Mouse (Mus musculus): ENCODE data around the gene Cand2. TPM values are rescaled to one million over a fixed set of nuclear protein-coding genes. Genes with fewer than 3 reads are reported as not detected.
"Not testable (repeated sequence)": the region's sequence is repeated elsewhere in the genome, so short reads cannot be mapped to it uniquely, and the experiment has no call there.

The Cand2 gene
- polyA plus RNA-seq, 1 experiment = 1.3 TPM

DNA sequence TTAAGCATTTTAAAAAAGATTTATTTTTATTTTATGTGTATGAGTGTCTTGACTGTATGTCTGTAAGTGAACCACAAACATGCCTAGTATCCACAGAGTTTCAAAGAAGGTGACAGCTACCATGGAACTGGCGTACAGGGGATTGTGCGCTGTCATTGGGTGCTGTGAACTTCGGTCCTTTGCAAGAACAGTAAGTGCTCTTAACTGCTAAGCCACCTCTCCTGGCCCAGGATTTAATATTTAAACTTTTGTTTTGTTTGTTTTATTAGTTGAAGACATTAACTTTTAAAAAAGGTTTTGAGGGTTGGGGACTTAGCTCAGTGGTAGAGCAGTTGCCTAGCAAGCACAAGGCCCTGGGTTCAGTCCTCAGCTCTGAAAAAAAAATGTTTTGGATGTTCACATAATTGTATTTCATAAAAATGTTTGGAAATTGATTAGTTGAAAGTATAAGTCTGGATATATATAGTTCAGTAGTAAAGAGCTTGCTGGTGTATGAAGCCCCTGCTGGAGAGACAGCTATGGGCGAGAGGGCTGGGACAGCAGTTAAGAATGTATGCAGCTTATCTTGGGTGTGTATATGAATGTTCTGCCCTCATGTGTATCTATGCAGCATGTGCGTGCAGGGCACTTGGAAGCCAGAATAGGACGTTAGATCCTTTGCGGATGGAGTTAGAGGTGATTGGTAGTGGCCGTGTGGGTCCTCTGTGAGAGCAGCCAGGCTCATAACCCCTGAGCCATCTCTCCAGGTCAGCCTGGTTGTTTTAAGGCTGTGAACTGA lies 47.1 kb downstream of the Cand2 start:
- Histone ChIP-seq H3K27ac (ENCODE audit: control insufficient read depth, insufficient read depth, low read depth, low read length, poor library complexity) (no peak overlapping the region), H3K4me1 (ENCODE audit: control insufficient read depth, insufficient read depth, low read length) (peaks cover 1% of the 10 kb centered on the region; the same call in 1 of the 2 replicates), H3K4me3 (replicated peaks; ENCODE audit: control insufficient read depth, low read depth, low read length) (no peak overlapping the region)
- WGBS = 80% methylated on average over 8 of the region's 8 CpGs
- TF ChIP-seq POLR2A (IDR thresholded peaks at IDR 0.05; ENCODE audit: borderline replicate concordance, control insufficient read depth, low read depth, low read length) (no peak), CTCF (IDR thresholded peaks at IDR 0.05; ENCODE audit: control insufficient read depth, insufficient read depth, low read length) (no peak)

DNA sequence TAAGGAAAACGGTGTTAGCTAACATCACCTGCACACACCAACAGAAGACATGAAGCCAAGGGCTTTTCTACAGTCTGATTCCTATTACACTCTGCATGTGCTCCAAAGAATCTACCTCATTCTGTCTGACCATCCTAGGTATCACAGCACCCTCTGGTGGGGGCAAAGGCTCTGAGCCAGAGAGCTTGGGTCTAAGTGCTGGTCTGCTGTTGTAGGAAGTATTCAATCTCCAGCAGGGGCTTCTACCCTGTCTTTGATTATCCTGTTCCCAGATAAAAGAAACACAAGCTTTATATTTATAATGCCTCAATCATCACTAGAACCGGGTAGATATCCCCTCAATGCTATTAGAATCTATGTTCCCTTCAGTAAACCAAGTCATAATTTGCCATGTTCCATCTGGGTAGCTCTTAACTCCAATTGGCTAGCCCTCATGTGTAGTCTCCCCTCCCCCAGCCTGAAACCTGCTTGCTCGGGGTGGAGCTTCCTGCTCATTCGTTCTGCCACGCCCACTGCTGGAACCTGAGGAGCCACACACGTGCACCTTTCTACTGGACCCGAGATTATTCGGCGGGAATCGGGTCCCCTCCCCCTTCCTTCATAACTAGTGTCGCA lies 49.6 kb downstream of the Cand2 start:
- H3K27ac ChIP-seq (ENCODE audit: control insufficient read depth, insufficient read depth, low read depth, low read length, poor library complexity); H3K4me1 ChIP-seq (ENCODE audit: control insufficient read depth, insufficient read depth, low read length); H3K4me3 ChIP-seq (replicated peaks; ENCODE audit: control insufficient read depth, low read depth, low read length): not testable (repeated sequence)
- peak; percentile 69 for TF ChIP-seq CTCF (IDR thresholded peaks at IDR 0.05; ENCODE audit: control insufficient read depth, insufficient read depth, low read length)
- 4% methylated on average over 4 of the region's 11 CpGs for WGBS

GRCm38 (mm10) chr6:115830779-115831601 lies 56.7 kb downstream of the Cand2 start:
- Histone ChIP-seq H3K27ac (ENCODE audit: control insufficient read depth, insufficient read depth, low read depth, low read length, poor library complexity) (peak overlapping the region; percentile 8; the same call in 1 of the 2 replicates), H3K4me1 (ENCODE audit: control insufficient read depth, insufficient read depth, low read length) (no peaks in the 10 kb centered on the region)
- WGBS = 60% methylated on average over 6 of the region's 6 CpGs

DNA sequence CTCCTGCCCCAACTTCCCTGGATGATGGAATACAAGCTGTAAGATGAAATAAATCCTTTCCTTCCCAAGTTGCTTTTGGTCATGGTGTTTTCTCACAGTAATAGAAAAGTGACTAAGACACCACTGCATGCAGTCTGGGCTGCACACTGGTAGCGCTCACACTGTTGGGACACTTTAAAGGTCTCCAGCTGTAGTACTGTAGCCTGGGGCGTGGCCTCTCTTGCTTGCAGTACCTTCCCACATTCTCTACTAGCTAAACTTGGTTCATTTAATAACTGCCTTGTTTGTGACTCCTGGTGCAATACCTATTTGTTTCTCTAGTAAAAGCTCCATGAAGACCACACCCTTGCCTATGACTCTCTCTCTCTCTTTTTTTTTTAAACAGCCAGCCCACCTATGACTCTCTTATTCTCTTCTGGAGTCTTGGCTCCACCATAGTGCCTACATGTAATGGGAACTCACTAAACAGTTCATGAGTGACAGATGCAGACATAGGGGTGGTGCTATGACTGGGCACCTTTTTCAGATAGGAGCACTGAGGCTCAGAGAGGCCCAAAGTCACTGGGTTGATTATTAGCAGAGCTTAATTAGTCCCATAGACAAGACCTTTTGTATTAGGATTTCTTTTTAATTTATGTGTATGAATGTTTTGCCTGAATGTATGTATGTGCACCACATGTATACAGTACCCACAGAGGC lies 58.0 kb downstream of the Cand2 start:
- WGBS = 81% methylated on average over 2 of the region's 2 CpGs

More at GRCm38 (mm10) chr6:115830779-115831601, 56.7 kb downstream of the Cand2 start:
- no peak overlapping the region for H3K4me3 ChIP-seq (replicated peaks; ENCODE audit: control insufficient read depth, low read depth, low read length)
- TF ChIP-seq POLR2A (IDR thresholded peaks at IDR 0.05; ENCODE audit: borderline replicate concordance, control insufficient read depth, low read depth, low read length) (no peak), CTCF (IDR thresholded peaks at IDR 0.05; ENCODE audit: control insufficient read depth, insufficient read depth, low read length) (no peak)

DNA sequence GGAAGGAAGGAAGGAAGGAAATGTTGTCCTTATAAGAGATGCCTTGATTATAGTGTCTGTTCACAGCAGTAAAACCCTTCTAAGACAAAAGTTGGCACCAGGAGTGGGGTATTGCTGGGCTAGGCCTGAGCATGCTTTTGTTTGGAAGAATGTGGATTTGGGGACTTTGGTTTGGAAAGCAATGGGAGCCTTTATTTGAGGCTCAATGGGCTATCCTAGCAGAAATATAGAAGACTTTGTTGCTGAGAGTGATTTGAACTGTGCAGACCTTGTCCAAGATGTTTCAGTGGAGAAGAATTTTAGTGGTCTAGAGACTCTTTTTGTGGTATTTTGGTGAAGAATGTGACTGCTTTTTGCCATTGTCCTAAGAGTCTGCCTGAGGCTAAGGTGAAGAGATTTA lies 59.5 kb downstream of the Cand2 start:
- H3K4me1 ChIP-seq (ENCODE audit: control insufficient read depth, insufficient read depth, low read length) = no peaks in the 10 kb centered on the region
- TF ChIP-seq POLR2A (IDR thresholded peaks at IDR 0.05; ENCODE audit: borderline replicate concordance, control insufficient read depth, low read depth, low read length) (no peak), CTCF (IDR thresholded peaks at IDR 0.05; ENCODE audit: control insufficient read depth, insufficient read depth, low read length) (no peak)
- no peak overlapping the region for H3K27ac ChIP-seq (ENCODE audit: control insufficient read depth, insufficient read depth, low read depth, low read length, poor library complexity)
- no peak overlapping the region for H3K4me3 ChIP-seq (replicated peaks; ENCODE audit: control insufficient read depth, low read depth, low read length)

More for the DNA sequence above, 58.0 kb downstream of the Cand2 start:
- no peak for TF ChIP-seq CTCF (IDR thresholded peaks at IDR 0.05; ENCODE audit: control insufficient read depth, insufficient read depth, low read length)
- TF ChIP-seq POLR2A (IDR thresholded peaks at IDR 0.05; ENCODE audit: borderline replicate concordance, control insufficient read depth, low read depth, low read length) = no peak
- no peak overlapping the region for H3K27ac ChIP-seq (ENCODE audit: control insufficient read depth, insufficient read depth, low read depth, low read length, poor library complexity)
- H3K4me3 ChIP-seq (replicated peaks; ENCODE audit: control insufficient read depth, low read depth, low read length) = no peak overlapping the region
- no peaks in the 10 kb centered on the region for H3K4me1 ChIP-seq (ENCODE audit: control insufficient read depth, insufficient read depth, low read length)

DNA sequence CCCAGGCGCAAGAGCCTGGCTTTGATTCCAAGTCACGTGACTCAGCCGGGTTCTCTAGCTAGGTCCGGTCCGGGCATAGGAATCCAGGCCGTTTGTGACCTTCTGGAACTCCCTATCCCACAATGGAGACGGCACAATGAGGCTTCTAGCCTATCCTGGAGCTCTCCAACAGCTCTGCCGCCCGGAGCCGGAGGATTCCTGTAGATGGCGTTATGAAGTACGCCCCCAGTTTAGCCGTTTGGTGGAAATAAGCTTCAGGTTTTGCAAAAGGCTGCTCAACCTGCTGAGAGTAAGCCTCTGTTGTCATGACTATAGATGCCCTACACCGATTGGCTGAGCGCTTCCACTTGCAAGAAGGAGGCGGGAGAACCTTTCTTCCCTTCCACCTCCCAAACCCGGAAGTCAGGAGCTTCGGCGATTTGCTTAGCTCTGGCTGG lies 63.8 kb downstream of the Cand2 start, which contains the start of gene Efcab12:
Efcab12 (minus strand) TSS at position 252 of the 437 bp plus-strand sequence.
- Histone ChIP-seq H3K4me3 (replicated peaks; ENCODE audit: control insufficient read depth, low read depth, low read length) (peak within 1 kb of the TSS; percentile 30), H3K27ac (ENCODE audit: control insufficient read depth, insufficient read depth, low read depth, low read length, poor library complexity) (no peak within 1 kb of the TSS), H3K4me1 (ENCODE audit: control insufficient read depth, insufficient read depth, low read length) (no peaks in the 10 kb centered on the region)
- WGBS = 9% methylated on average over 19 of the region's 19 CpGs
- TF ChIP-seq POLR2A (IDR thresholded peaks at IDR 0.05; ENCODE audit: borderline replicate concordance, control insufficient read depth, low read depth, low read length) = no peak
- TF ChIP-seq CTCF (IDR thresholded peaks at IDR 0.05; ENCODE audit: control insufficient read depth, insufficient read depth, low read length) = no peak

GRCm38 (mm10) chr6:115838745-115839144 lies 64.4 kb downstream of the Cand2 start:
- TF ChIP-seq POLR2A (IDR thresholded peaks at IDR 0.05; ENCODE audit: borderline replicate concordance, control insufficient read depth, low read depth, low read length) (no peak), CTCF (IDR thresholded peaks at IDR 0.05; ENCODE audit: control insufficient read depth, insufficient read depth, low read length) (no peak)
- H3K27ac ChIP-seq (ENCODE audit: control insufficient read depth, insufficient read depth, low read depth, low read length, poor library complexity) = no peak overlapping the region
- no peak overlapping the region for H3K4me3 ChIP-seq (replicated peaks; ENCODE audit: control insufficient read depth, low read depth, low read length)
- no peaks in the 10 kb centered on the region for H3K4me1 ChIP-seq (ENCODE audit: control insufficient read depth, insufficient read depth, low read length)
- WGBS = 79% methylated on average over 5 of the region's 5 CpGs

Measured in bone marrow, adult 2 months (tissue).